Mouse (Mus musculus): ENCODE results near the gene Cpsf6. TPM values are rescaled to one million over a fixed set of nuclear protein-coding genes. Genes with fewer than 3 reads are reported as not detected.
A peak's percentile ranks its signal among the peaks of the same experiment; 100 is the strongest.

Cpsf6 gene
- polyA plus RNA-seq, 1 experiment from 2014 or later = 126 TPM

GRCm38 (mm10) chr10:117411131-117411530, 31.3 kb upstream of the Cpsf6 start:
- Histone ChIP-seq H3K9me3 (no peaks in the 10 kb centered on the region), H3K4me3 (no peak overlapping the region), H3K27me3 (no peaks in the 10 kb centered on the region), H3K4me2 (no peak overlapping the region), H3K9ac (no peak overlapping the region), H3K27ac (replicated peaks) (no peak overlapping the region), H3K36me3 (no peaks in the 10 kb centered on the region), H3K4me1 (replicated peaks) (0 out of 2 replicates have a peak, but pooled peaks cover 5% of the 10 kb centered on the region)
- no peak; the same call in 1 of the 2 replicates for ATAC-seq (ENCODE audit: low FRiP score, low read depth)
- WGBS = 40% methylated on average over 6 of the region's 6 CpGs

GRCm38 (mm10) chr10:117410481-117411048, 30.8 kb upstream of the Cpsf6 start:
- Histone ChIP-seq H3K36me3 (no peaks in the 10 kb centered on the region), H3K27ac (replicated peaks) (no peak overlapping the region), H3K4me3 (no peak overlapping the region), H3K27me3 (no peaks in the 10 kb centered on the region), H3K4me2 (no peak overlapping the region), H3K9ac (no peak overlapping the region), H3K4me1 (replicated peaks) (0 out of 2 replicates have a peak, but pooled peaks cover 5% of the 10 kb centered on the region), H3K9me3 (no peaks in the 10 kb centered on the region)
- no peak for ATAC-seq (ENCODE audit: low FRiP score, low read depth)
- WGBS = 80% methylated on average over 6 of the region's 6 CpGs

GRCm38 (mm10) chr10:117409373-117410354, 29.8 kb upstream of the Cpsf6 start:
- 85% methylated on average over 21 of the region's 21 CpGs for WGBS
- Histone ChIP-seq H3K27me3 (no peaks in the 10 kb centered on the region), H3K36me3 (no peaks in the 10 kb centered on the region), H3K9me3 (no peaks in the 10 kb centered on the region), H3K9ac (no peak overlapping the region), H3K4me1 (replicated peaks) (0 out of 2 replicates have a peak, but pooled peaks cover 5% of the 10 kb centered on the region), H3K4me3 (no peak overlapping the region), H3K4me2 (no peak overlapping the region), H3K27ac (replicated peaks) (no peak overlapping the region)
- ATAC-seq (ENCODE audit: low FRiP score, low read depth) = no peak

GRCm38 (mm10) chr10:117408545-117409372, 28.9 kb upstream of the Cpsf6 start:
- Histone ChIP-seq H3K4me2 (no peak overlapping the region), H3K4me3 (no peak overlapping the region), H3K27ac (replicated peaks) (no peak overlapping the region), H3K27me3 (no peaks in the 10 kb centered on the region), H3K9me3 (no peaks in the 10 kb centered on the region), H3K4me1 (replicated peaks) (0 out of 2 replicates have a peak, but pooled peaks cover 5% of the 10 kb centered on the region), H3K36me3 (no peaks in the 10 kb centered on the region), H3K9ac (no peak overlapping the region)
- WGBS = 87% methylated on average over 7 of the region's 7 CpGs
- ATAC-seq (ENCODE audit: low FRiP score, low read depth) = no peak

- Histone ChIP-seq H3K9ac (no peak overlapping the region), H3K9me3 (no peaks in the 10 kb centered on the region), H3K27me3 (no peaks in the 10 kb centered on the region), H3K36me3 (no peaks in the 10 kb centered on the region), H3K4me1 (replicated peaks) (no peaks in the 10 kb centered on the region), H3K27ac (replicated peaks) (no peak overlapping the region), H3K4me3 (no peak overlapping the region), H3K4me2 (no peak overlapping the region)
- WGBS = 85% methylated on average over 4 of the region's 4 CpGs
- no peak for ATAC-seq (ENCODE audit: low FRiP score, low read depth)
These were observed 28.0 kb upstream of the Cpsf6 start for GRCm38 (mm10) chr10:117407734-117408288.

GRCm38 (mm10) chr10:117406843-117407733, 27.3 kb upstream of the Cpsf6 start:
- Histone ChIP-seq H3K4me1 (replicated peaks) (no peaks in the 10 kb centered on the region), H3K27ac (replicated peaks) (no peak overlapping the region), H3K9ac (no peak overlapping the region), H3K36me3 (no peaks in the 10 kb centered on the region), H3K27me3 (no peaks in the 10 kb centered on the region), H3K4me3 (no peak overlapping the region), H3K4me2 (no peak overlapping the region), H3K9me3 (no peaks in the 10 kb centered on the region)
- WGBS = 84% methylated on average over 8 of the region's 8 CpGs
- no peak for ATAC-seq (ENCODE audit: low FRiP score, low read depth)

- no peak overlapping the region for H3K9ac ChIP-seq
- H3K27me3 ChIP-seq = no peaks in the 10 kb centered on the region
- 86% methylated on average over 5 of the region's 5 CpGs for WGBS
- no peaks in the 10 kb centered on the region for H3K9me3 ChIP-seq
- ATAC-seq (ENCODE audit: low FRiP score, low read depth) = no peak
- no peak overlapping the region for H3K4me3 ChIP-seq
- H3K27ac ChIP-seq (replicated peaks) = no peak overlapping the region
- H3K36me3 ChIP-seq = no peaks in the 10 kb centered on the region
- no peaks in the 10 kb centered on the region for H3K4me1 ChIP-seq (replicated peaks)
- H3K4me2 ChIP-seq = no peak overlapping the region
These were observed 26.4 kb upstream of the Cpsf6 start for GRCm38 (mm10) chr10:117406283-117406588.

GRCm38 (mm10) chr10:117405526-117406282, 25.9 kb upstream of the Cpsf6 start:
- H3K27me3 ChIP-seq = no peaks in the 10 kb centered on the region
- no peak overlapping the region for H3K9ac ChIP-seq
- H3K27ac ChIP-seq (replicated peaks) = no peak overlapping the region
- no peak overlapping the region for H3K4me2 ChIP-seq
- WGBS = 93% methylated on average over 6 of the region's 6 CpGs
- ATAC-seq (ENCODE audit: low FRiP score, low read depth) = no peak
- H3K9me3 ChIP-seq = no peaks in the 10 kb centered on the region
- H3K4me3 ChIP-seq = no peak overlapping the region
- H3K36me3 ChIP-seq = no peaks in the 10 kb centered on the region
- H3K4me1 ChIP-seq (replicated peaks) = no peaks in the 10 kb centered on the region

- 90% methylated on average over 6 of the region's 6 CpGs for WGBS
- no peak for ATAC-seq (ENCODE audit: low FRiP score, low read depth)
These were observed 24.6 kb upstream of the Cpsf6 start for GRCm38 (mm10) chr10:117404384-117404783.

GRCm38 (mm10) chr10:117403344-117403953, 23.6 kb upstream of the Cpsf6 start:
- 0 out of 2 replicates have a peak overlapping the region, but pooled peaks have one; percentile 1 for H3K4me2 ChIP-seq
- no peaks in the 10 kb centered on the region for H3K27me3 ChIP-seq
- no peaks in the 10 kb centered on the region for H3K9me3 ChIP-seq
- H3K4me3 ChIP-seq = no peak overlapping the region
- H3K27ac ChIP-seq (replicated peaks) = no peak overlapping the region
- no peaks in the 10 kb centered on the region for H3K4me1 ChIP-seq (replicated peaks)
- ATAC-seq (ENCODE audit: low FRiP score, low read depth) = no peak
- WGBS = 37% methylated on average over 15 of the region's 15 CpGs
- H3K36me3 ChIP-seq = no peaks in the 10 kb centered on the region
- H3K9ac ChIP-seq = no peak overlapping the region

More at GRCm38 (mm10) chr10:117404384-117404783, 24.6 kb upstream of the Cpsf6 start:
- Histone ChIP-seq H3K4me2 (no peak overlapping the region), H3K9ac (no peak overlapping the region), H3K27ac (replicated peaks) (no peak overlapping the region), H3K4me1 (replicated peaks) (no peaks in the 10 kb centered on the region), H3K4me3 (no peak overlapping the region), H3K9me3 (no peaks in the 10 kb centered on the region), H3K27me3 (no peaks in the 10 kb centered on the region), H3K36me3 (no peaks in the 10 kb centered on the region)

Data from hindbrain, embryonic 15.5 days (tissue).